Mouse (Mus musculus) midbrain, embryonic 11.5 days (tissue): ENCODE measurements around the gene Nsdhl. TPM values are rescaled to one million over a fixed set of nuclear protein-coding genes. Genes with fewer than 3 reads are reported as not detected.

ENCODE experiments used
- microRNA counts: library from miRNA; unstranded; fragments of <30 nt; microRNA quantifications from one replicate; lab custom pipeline; 2015
- microRNA-seq: library from miRNA; unstranded; fragments of <30 nt; microRNA quantifications from one replicate; pipeline ENCODE4, GENCODE M21; 2017
- polyA plus RNA-seq: library from polyadenylated mRNA; unstranded; fragments of >200 nt; fragmentation: Nextera tagmentation; extraction: Ambion mirVana; gene quantifications from 2 replicates; pipeline ENCODE4 v1.2.1, GENCODE M21; 2014

The Nsdhl gene
- polyA plus RNA-seq, 1 experiment from 2014 or later, result 52.5 TPM

MicroRNA genes within 50 kb of the gene (microRNA counts, 519-probe panel; counts per million panel counts)
- not detected for microRNA mmu-miR-2137 (lab: Ali Mortazavi, UCI)

Small RNA genes within 50 kb of the gene (microRNA-seq; reads per million reads assigned to microRNA genes)
- 149 reads per million, percentile 58 among the genes with 10 or more reads in this experiment for gene Mir2137

Other genes starting within 250 kb of the Nsdhl start
- 1.1 and 1.3 TPM in 2 replicates for gene Gabrq, start 93.4 kb upstream of the Nsdhl start, polyA plus RNA-seq
- 136 and 148 TPM in 2 replicates for gene Cetn2, start 146 bp upstream of the Nsdhl start, polyA plus RNA-seq
- gene Zfp185, start 68.8 kb downstream of the Nsdhl start, polyA plus RNA-seq, result 3.4 and 3.9 TPM in 2 replicates
- not detected in 2 replicates for gene Pnma5, start 118.5 kb downstream of the Nsdhl start, polyA plus RNA-seq
- gene Pnma3, start 146.2 kb downstream of the Nsdhl start, polyA plus RNA-seq, result 0.57 and 0.59 TPM in 2 replicates
- 0.42 and 0.58 TPM in 2 replicates for gene Xlr4a, start 163.9 kb downstream of the Nsdhl start, polyA plus RNA-seq
- 3.8 and 4.7 TPM in 2 replicates for gene Xlr3a, start 178.5 kb downstream of the Nsdhl start, polyA plus RNA-seq
- gene Gm14685, start 198.5 kb downstream of the Nsdhl start, polyA plus RNA-seq, result 0.23 TPM in 1 of 2 replicates, not detected in the other
- gene Xlr5b, start 230.2 kb downstream of the Nsdhl start, polyA plus RNA-seq, result not detected in 2 replicates
- 0.27 TPM in 1 of 2 replicates, not detected in the other for gene DXBay18, start 230.9 kb downstream of the Nsdhl start, polyA plus RNA-seq